Mouse (Mus musculus) Muller cell, postnatal 12 days (primary cell): Measurements from ENCODE around the gene Elovl6.

Experiments used
- DNase-seq: peaks from one replicate; pipeline ENCODE4 v3.0.0-alpha.2; 2015; ENCODE audit errors: inconsistent ontology term

Elovl6 gene

DNA sequence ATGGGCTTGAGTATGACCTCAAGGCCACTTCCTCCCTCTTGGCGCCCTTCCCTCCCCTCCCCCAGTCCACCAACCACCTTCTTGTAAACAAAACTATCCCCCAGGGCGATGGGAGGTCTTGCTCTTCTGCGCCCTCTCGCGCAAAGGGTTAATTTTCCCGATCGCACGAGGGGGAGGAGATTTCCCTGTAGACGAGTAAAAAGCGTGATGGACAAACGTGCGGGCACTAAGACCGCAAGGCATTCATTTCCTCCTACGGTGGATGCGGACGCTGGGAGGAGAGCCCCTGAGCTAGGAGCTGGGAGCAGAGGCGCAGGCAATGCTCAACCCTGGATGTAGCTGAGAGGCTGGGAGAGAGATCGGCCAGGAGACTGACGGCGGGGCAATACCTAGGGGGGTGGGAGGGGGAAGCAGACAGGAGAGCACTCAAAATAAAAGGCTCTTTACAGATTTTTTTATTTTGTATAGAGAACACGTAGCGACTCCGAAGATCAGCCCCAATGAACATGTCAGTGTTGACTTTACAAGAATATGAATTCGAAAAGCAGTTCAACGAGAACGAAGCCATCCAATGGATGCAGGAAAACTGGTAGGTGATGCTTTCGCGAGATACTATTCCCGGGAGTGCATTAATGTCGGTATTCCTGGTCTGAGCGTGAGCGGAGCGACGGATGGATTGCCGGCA is at the start of gene Elovl6:
TSS of gene Elovl6 (plus strand) at position 176 of the 685 bp plus-strand sequence.
- DNase-seq: peak; percentile 75

DNA sequence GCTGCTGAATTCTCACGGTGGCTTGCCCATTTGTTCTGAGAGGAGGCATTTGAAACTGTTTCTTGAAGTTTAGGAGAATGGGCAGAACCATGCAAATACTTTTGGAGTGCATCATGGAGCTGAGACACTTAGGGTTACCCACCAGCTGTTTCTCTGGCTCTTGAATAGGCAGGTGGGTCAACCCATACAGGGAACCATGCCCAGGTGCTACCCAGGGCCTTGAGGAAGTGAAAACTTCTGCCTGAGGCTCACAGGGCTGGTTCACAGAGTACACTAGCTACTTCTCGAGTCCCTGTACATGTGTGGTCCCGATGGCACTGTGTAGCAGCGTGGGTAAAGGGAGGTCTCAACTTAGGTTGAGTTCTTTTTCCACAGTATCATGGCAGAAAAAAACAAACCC is 43.4 kb upstream of the Elovl6 start:
- DNase-seq: no peak

DNA sequence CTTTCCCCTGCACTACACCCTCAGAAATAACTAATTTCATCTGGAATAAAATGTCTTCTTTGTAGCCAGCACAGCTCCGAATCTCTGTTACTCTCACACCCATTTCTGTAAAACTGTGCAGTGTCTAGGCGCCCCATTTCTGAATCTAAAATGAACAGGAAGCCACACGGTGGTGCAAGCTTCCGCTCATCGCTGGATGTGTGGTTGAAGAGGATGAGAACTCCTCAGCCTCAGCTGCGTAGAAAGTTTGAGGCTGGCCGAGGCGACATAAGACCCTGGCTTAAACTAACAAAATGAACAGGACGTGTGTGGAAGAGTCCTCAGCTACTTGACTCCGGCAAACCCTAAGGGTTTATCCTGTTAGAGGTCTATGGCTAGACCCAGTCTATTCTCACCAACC is 38.0 kb upstream of the Elovl6 start:
- DNase-seq: no peak

DNA sequence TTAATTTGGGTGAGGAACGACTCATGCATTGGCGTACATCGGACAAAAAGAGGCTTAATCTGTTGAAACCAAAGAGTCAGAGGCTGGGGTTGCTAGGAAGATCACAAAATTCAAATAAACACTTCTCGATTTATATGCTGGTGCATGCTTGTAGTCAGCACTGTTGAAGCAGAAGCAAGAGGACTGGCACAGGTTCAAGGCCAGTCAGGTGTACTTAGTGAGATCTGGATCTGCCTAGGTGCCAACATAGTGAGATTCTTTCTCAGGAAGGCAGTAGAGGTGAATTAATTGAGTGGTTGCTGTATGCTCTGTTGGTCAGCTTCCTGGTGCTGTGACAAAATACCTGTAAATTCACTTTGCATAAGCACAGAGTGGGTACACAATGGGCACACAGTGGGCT is 37.4 kb upstream of the Elovl6 start:
- no peak for DNase-seq

DNA sequence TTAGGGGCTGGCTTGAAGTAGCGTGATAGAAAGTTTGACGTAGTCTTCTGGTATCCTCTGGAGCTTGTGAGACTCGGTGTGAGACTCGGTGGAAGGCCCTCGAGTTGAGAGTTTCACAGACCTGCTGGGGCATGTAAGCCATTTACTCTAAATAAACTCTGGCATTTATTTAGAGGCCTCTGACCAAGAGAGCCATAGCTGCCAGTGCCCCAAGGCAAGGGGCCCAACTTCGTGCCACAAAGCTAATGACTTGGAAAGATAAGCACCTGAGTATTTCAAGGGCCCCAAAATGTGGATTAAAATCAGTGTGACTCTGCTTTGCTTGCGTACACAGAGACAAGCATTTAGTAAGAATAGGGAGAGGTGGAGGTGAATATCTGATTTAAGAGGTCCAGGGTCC is 28.4 kb upstream of the Elovl6 start:
- no peak for DNase-seq

DNA sequence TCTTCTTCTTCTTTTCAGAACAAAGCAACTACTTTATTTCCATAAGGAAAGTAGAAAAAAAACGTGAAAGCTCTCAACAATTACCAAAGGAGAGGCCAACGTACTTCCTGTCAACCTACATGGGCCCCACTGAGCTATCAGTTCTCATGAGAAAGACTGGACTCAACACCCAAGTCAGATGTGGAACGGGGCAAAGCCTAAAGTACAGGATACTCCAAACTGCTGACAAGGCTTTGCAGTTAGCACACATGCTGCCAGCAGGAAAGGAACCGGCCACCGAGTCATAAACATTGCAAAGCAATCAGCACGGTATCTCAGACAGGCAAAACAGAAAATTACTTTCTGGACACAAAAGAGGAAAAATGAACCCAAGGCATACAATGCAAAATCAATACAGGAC is 27.2 kb upstream of the Elovl6 start:
- DNase-seq: no peak

DNA sequence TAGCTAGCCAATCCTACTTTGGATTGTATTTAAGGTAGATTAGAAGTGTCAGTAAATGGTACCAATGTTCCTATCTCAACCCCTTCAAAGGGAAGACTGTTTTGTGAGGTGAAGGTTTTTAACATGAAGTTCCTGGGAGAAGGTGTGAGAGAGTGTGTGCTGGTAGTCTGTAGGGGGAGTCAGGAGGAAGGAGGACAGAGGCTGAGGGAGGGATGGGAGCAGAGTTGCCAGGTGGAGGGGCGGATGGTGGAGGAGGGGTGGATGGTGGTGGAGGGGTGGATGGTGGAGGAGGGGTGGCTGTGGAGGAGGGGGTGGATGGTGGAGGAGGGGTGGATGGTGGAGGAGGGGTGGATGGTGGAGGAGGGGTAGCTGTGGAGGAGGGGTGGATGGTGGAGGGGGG is 24.4 kb upstream of the Elovl6 start:
- DNase-seq: no peak

DNA sequence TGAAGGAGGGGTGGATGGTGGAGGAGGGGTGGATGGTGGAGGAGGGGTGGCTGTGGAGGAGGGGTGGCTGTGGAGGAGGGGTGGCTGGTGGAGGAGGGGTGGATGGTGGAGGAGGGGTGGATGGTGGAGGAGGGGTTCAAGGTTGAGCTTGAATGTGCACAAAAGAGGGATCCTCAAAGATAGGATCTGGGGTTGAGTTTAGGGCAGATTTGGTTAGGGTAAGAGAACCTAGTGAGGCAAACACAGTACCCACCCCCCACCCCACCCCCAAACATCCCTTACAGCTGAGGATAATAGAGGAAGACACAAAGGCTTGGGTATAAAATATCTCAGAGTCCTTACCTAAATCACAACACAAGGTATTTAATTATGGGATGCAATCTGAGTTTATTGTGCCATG is 23.6 kb upstream of the Elovl6 start:
- no peak for DNase-seq

DNA sequence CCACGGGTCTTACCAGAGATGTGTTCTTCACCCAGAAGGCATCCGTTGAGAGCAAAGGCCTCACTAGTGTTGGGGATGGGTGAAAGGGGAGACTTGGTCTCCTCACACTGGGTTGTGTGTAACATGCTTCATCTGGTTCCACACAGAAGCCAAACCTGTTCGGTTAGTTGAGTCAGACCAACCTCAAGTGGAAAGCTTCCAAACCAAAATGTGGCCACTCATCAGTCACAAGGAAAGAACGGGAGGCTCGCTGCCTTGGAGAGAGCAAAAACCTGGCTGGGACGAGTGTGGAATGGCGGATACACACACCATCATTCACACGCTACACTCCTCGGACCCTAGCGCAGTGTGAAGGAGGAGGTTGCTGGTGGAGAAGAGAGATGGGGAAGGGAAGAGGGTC is 22.4 kb upstream of the Elovl6 start:
- no peak for DNase-seq

DNA sequence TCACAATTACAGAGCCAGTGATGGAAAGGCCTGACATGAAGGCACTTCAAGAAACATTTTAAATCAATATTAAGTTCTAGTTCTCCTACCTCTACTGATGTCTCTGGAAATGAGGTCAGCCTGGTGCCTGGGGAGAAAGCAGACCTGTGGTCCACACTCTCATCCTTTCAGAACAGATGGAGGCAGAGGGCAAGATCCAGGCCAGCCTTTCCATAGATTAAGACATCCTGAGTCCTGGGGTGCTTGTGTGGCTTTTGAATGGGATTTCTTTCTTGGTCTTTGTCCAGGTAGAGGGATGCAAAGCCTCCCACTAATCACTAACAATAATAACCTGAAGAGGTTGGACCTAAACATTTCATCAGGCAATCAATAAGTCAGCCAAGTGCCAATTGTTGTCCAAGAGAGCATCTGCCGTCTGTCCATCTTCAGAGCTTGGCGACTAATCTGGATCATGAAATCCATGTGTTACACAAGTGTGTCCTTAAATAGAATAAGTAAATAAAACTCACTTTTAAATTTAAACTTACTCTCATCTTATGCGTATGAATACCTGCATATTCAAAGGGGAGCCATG is 16.2 kb upstream of the Elovl6 start:
- no peak for DNase-seq

DNA sequence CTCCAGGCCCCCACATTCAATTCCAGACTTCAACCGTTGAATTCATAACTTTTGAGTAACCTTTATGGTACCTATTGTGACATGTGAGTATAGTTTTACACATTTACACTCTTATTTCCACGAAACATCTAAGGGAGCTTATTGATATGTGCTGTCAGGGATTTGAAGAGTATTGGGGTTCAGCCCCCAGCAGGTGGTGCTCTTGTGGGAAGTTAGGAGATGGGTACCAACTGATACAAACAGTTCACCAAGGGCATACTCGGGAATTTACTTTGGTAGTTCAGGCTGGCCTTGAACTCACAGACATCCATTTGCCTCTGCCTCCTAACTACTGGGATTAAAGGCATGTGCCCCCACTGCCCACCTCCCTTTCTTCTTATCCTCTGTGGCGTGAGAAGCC is 11.7 kb upstream of the Elovl6 start:
- no peak for DNase-seq

DNA sequence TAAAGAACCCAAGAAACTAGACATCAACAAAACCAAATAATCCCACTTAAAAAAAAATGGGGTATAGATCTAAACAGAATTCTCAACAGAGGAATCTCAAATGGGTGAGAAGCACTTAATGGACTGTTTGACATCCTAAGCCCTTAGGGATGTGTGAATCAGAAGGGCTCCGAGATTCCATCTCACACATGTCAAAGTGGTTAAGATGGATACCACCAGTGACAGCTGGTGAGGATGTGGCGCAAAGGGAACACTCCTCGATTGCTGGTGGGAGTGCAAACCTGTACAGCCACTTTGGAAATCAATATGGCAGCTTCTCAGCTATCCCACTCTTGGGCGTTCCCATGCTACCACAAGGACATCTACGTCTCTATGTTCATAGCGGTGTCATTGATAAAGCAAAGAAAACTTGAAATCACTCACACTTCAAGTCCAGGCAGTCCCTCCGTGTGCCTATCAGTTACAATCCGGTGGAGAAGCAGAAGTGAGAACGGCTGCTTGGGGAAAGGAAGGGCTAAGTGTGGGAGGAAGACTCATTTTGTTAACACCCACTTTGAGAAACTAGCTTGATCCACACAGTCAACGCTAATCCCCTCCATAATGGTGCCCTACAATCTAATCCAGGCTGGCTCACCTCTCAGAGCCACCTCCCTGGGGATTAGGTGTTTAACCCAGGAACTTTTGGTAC is 8.6 kb upstream of the Elovl6 start:
- DNase-seq: no peak

DNA sequence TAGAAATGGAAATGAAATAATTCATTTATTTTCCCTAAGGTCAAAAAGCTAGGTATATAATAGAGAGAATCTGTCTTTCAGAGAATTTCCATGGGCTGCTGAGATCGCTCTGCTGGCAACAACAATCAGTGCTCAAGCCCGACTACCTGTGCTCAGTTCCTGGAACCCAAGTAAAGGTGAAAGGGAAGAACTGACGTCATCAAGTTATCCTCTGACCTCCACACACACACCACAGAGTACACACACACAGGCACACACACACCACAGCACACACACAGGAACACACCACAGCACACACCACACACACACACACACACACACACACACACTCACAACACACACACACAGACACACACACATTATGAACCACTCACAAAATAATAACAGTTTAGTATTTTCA is 5.1 kb upstream of the Elovl6 start:
- DNase-seq: no peak

DNA sequence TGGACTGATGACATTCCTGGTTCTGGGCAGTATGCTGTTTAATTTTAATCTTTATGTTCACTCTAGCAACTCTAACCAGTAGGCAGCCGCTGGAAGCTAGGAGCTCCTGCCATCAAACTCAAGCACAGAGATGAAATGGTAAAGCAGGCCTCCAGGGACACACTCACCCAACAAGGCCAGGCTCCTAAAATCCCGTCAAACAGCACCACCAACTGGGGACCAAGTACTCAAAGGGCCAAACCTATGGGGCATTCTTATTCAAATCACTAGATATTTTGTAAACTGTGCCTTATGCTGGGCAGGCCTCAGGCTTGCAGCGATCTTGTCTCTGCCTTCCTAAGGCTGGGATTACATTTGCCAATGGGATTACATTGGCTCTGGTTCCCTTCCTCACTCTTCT is 2.8 kb upstream of the Elovl6 start:
- DNase-seq: no peak

DNA sequence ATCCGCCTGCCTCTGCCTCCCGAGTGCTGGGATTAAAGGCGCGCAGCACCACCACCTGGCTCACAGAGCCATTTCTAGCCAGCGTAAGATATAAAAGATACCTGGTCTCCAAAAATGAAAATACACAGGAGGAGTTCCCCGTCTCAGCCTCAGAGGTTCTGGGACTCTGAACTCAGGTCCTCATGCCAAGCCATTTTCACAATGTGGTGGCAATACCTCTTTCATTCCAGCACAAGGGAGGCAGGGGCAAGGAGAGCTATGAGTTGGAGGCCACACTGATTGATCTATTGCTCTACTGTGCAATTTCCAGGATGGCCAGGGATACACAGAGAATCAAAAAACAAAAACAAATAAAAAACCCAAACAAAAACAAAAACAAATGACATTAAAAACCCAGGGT is 1.7 kb upstream of the Elovl6 start:
- no peak for DNase-seq

DNA sequence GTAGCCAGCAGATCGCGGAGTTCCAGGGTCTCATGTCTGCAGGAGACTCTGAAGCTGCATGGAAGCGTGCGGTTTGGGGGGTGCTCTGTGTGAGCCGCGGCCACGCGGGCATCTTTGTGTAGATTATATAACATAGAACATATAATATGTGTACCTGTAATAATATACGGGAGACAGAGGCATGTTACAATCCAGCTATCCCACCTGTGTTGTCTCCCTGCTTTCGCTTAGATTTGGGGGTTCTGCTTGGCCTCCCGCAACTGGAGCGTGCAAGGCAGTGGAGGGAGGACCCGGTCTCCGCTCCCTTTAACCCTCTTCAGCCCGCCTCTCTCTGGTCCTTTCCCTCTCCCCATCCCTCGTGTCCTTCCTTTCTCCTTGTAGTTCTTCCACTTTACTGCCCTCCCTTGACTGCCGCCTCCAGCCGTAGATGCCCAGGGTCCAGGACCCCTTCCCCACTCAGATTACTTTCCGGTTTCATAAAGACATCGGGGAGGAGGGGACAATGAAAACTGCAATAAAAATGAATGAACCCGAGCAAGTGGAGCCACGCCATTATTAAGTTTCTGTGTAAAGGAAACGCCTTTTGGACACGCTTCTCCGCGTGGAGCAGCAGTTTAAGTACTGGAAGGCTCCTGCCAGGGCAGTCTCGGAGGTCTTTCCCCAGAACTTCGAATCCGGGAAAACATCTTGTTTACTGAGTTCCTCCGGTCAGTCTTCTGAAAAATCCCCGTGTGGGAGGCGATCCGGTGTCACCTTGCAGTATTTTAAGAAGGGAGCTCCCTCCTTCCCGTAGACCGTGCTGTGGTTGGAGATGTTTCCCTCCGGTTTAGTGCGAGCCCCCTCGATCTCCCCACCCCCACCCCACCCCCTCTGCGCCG is 949 bp downstream of the Elovl6 start:
- peak; percentile 66 for DNase-seq

DNA sequence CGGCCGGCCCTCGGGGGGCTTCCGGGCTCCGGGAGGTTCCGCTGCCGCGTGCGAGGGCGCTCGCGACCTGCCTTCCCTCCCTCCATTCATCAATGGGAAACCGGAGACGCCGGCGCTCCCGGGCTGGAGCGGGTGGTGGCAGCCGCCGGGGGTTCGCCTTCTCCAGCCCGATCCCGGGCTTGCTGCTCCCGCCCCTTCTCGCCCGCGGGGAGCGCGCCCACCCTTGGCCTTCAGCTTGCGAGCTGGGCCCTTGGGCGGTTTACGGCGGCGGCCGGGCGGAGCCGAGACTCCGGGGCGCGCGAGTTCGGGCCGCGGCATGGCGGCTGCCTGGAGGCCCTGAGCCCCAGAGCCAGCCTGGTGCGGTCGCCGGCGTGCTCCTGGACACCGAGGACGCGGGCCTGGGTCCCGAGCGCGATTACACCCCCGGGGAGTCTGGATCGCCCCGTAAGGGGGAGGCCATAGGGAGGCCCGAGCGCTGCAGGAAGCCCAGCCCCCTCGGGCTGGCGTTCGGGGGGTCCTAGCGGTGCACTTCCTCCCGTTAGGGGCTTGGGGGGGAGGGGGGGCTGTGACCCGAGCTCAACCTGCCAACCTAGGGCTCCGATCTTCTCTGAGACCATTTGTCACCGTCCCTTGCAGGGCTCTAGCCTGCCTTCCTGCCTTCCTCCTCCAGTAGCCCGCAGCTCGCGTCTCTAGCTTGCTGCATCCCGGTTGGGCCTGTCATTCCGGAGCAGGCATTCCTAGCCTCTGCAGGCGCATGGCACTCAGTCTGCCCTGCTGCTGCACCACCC is 1.8 kb downstream of the Elovl6 start:
- DNase-seq: peak; percentile 73

DNA sequence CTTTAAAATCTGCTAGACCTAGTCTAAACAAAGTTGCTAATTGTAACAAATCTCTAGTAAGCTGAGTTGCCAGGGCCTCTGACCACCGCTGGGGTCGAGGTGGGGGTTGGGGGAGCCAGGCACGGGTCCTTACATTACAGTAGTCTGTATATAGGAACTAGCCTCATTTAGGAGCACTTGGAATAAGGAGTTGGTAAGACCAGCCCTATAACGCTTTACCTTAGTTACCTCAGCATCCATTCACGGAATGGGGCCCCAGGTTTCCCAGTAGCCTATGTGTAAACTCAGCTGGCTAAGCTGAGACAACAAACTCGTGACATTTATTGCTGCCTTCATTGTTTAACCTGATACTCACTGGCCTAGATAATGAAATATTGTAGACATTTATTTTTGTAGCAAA is 3.3 kb downstream of the Elovl6 start:
- DNase-seq: no peak

DNA sequence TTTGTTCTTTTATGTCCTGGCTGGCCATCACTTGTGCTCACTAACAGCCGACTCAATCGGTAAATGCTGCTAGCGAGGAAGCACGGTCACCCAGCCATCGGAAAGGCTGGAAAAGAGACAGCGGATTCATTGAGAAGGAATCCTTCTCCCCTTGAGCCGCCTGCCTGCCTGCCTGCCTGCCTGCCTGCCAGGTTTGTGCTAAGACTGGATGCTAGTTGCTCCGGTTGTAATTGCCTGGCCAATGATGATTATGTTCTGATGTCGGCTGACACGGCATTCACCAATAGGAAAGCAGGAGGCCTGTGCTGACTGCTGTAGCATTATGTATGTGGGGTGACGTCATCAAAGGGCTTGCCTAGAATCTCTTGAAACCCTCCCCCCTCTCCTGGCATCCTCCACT is 4.0 kb downstream of the Elovl6 start:
- peak; percentile 97 for DNase-seq

DNA sequence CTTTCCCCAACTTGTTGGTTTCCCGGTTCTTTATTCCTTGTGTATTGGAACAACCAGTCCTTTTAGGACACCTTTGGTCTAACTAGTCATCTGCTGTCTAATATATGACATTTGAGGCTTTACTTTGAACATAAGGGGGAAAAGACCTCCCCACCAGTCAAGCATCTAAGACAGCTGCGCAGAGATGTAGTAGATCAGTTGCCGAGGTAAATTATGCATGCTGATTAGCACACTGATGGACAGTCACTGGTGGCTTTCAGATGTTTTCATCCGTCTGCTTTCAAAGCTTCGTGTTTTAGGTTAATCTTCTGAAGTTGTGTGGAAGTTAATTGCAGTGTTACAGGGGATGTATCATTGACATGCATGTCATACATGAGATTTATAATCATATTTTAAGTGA is 5.8 kb downstream of the Elovl6 start:
- no peak for DNase-seq

DNA sequence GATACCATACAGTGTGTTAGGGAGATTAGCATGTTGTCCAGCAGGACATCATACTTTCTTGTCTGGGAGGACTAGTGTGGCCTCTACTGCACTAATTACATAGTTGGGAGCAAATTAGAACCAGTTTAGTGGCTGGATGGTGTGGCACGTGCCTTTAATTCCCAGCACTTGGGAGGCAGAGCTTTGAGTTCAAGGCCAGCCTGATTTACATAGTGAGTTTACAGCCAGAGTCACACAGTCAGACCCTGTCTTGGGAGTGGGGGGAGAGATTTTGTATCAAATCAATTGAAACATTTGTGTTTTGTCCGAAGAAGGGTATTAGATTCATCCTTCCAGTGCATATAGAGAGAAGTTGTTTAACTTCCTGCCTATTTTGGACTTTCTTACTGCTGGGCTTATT is 8.7 kb downstream of the Elovl6 start:
- DNase-seq: no peak

DNA sequence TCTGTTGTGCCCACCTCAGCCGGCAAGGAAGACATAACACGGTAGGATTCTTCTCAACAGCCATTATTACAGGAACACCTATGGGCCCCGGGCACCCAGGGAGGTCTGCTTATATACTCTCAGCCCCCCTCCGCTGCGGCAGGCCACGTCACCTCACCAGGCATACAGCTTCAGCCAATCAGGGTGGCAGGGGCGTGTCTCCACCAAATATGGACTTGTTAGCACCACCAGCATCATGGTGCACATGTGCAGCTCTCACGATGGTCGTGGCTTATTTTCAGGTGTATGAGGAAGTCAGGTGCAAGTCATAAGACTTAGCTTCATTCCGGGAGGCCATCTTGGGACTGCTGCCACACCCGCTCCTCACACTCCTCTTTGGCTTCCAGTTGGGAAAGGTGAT is 9.3 kb downstream of the Elovl6 start:
- DNase-seq: no peak
